Mouse (Mus musculus): ENCODE data around the gene Gcm1. TPM values are rescaled to one million over a fixed set of nuclear protein-coding genes. Genes with fewer than 3 reads are reported as not detected.

The Gcm1 gene
- polyA plus RNA-seq, 1 experiment from 2014 or later, result not detected

DNA sequence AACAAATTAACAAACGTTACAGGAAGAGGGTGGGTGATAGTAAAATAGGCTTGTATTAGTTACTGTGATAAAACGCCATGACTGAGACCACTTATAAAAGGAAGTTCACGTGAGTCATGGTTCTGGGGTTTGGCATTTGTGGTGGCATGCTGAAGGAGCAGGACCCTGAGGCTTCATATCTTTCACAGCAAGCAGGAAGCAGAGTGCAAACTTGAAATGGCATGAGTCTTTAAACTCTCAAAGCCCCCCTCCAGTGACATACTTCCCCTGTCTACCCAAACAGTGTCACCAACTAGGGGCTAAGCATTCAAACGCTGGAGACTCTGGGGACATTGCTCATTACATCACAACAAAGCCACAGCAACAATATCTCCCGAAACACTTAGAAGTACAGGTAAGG lies 49.2 kb downstream of the Gcm1 start:
- no peak overlapping the region for H3K27ac ChIP-seq
- no peak overlapping the region for H3K4me3 ChIP-seq (ENCODE audit: inconsistent target)
- 8% methylated on average over 5 of the region's 5 CpGs for WGBS (ENCODE audit: missing documents)
- peaks cover 33% of the 10 kb centered on the region for H3K36me3 ChIP-seq (ENCODE audit: inconsistent target)
- peaks cover 38% of the 10 kb centered on the region for H3K79me2 ChIP-seq (ENCODE audit: inconsistent target)

DNA sequence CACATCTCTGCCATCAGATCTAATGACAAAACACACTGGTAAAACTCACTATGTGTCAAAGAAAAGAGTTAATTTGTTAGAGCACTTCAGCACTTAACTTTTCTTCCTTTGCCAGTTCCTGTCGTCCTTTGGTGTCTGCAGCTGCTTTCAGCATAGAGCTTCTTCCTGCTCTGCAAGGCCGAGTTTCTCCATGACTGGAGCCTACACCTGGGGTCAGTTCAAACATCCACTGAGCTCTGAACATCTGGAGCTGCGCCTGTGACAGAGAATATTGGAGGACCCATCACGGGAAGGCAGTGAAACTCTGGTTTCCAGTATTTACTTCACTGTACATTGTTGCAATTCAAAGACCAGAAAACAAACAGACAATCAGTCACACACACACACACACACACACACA lies 49.7 kb downstream of the Gcm1 start:
- WGBS (ENCODE audit: missing documents), result 24% methylated on average over 4 of the region's 4 CpGs
- Histone ChIP-seq H3K27ac (no peak overlapping the region), H3K4me3 (ENCODE audit: inconsistent target) (no peak overlapping the region), H3K36me3 (ENCODE audit: inconsistent target) (peaks cover 32% of the 10 kb centered on the region), H3K79me2 (ENCODE audit: inconsistent target) (peaks cover 43% of the 10 kb centered on the region)

DNA sequence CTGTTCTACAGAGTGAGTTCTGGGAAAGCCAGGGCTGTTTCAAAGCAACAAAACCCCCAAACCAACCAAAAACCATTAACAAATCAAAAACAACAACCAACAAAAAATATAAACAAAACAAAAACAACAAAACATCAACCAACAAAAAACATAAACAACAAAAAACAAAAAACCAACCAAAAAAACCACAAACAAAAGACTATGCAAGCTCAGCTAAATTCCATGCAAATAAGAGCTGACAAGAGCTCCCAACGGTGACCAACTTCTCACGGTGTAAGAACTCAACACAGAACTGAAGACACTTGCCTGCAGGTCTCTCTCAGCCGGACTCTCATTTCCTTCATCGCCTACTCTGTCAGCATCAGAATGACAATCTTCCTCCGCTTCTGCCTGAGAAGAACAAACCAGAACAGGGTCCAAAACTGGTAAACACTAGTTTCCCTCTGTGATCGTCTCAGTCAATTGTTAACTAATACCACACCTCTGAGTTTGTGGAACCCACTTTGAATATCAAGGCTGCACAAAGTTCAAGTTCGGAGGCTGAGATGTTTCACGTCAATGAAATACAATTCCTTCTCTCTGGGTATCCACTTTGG lies 52.3 kb downstream of the Gcm1 start:
- Histone ChIP-seq H3K36me3 (ENCODE audit: inconsistent target) (peaks cover 6% of the 10 kb centered on the region), H3K4me3 (ENCODE audit: inconsistent target) (no peak overlapping the region), H3K27ac (no peak overlapping the region), H3K79me2 (ENCODE audit: inconsistent target) (peaks cover 58% of the 10 kb centered on the region)
- 88% methylated on average over 8 of the region's 8 CpGs for WGBS (ENCODE audit: missing documents)

DNA sequence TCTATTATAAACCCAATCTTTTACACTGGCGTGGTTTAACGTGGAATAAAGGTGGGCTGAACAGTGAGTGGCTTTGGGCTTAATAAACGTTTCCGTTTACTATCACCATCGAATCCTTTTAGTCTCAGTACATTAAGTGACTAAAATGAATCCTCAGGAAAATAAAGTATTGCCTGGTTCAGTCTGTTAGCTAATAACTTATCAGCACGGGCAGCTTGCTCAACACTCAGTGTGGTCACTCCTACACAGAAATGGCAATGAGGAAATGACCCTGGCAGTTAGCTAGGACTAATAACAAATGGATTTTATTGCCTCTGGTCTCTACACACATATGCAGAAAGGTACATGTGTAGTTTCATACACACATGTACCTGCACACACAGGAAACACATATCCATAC lies 53.2 kb downstream of the Gcm1 start:
- no peak overlapping the region for H3K27ac ChIP-seq
- peaks cover 58% of the 10 kb centered on the region for H3K79me2 ChIP-seq (ENCODE audit: inconsistent target)
- H3K4me3 ChIP-seq (ENCODE audit: inconsistent target), result no peak overlapping the region
- 29% methylated on average over 6 of the region's 6 CpGs for WGBS (ENCODE audit: missing documents)
- no peaks in the 10 kb centered on the region; the same call in 1 of the 2 replicates for H3K36me3 ChIP-seq (ENCODE audit: inconsistent target)

DNA sequence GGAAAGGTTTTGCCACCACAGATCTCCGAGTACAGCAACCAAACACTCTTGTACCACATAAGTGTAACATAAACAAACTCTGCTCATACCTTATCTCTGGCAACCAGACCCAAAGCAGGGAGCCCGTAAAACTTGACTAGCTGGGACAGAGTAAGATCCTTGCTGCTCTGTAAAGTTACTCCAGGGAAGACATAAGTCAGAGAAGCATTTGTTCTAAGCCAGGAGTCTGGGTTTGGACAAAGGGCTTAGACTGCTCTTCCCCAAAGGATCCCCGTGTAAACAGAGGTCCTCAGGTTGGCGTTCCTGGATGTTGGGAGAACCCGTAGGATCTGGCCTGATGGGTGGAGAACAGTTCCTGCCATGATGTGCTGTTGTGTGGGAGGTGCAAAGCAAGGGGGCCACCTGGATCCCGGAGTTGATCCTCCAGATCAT lies 53.8 kb downstream of the Gcm1 start:
- Histone ChIP-seq H3K36me3 (ENCODE audit: inconsistent target) (no peaks in the 10 kb centered on the region; the same call in 1 of the 2 replicates), H3K27ac (no peak overlapping the region), H3K79me2 (ENCODE audit: inconsistent target) (peaks cover 58% of the 10 kb centered on the region), H3K4me3 (ENCODE audit: inconsistent target) (no peak overlapping the region)
- 66% methylated on average over 6 of the region's 6 CpGs for WGBS (ENCODE audit: missing documents)

DNA sequence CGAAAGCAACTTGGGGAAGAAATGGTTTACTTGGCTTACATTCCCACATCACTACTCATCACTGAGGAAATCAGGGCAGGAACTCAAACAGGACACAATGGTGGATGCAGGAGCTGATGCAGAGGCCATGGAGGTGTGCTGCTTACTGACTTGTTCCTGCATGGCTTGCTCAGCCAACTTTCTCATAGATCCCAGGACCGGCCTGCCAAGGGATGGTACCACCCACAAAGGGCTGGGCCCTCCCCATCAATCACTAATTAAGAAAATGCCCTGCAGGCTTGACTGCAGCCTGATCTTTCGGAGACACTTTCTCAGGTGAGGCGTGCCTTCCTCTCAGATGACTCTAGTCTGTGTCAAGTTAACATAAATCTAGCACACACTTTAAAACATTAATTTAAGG lies 55.1 kb downstream of the Gcm1 start:
- Histone ChIP-seq H3K79me2 (ENCODE audit: inconsistent target) (peaks cover 58% of the 10 kb centered on the region), H3K36me3 (ENCODE audit: inconsistent target) (no peaks in the 10 kb centered on the region), H3K4me3 (ENCODE audit: inconsistent target) (no peak overlapping the region), H3K27ac (no peak overlapping the region)
- WGBS (ENCODE audit: missing documents), result 75% methylated on average over 3 of the region's 4 CpGs

DNA sequence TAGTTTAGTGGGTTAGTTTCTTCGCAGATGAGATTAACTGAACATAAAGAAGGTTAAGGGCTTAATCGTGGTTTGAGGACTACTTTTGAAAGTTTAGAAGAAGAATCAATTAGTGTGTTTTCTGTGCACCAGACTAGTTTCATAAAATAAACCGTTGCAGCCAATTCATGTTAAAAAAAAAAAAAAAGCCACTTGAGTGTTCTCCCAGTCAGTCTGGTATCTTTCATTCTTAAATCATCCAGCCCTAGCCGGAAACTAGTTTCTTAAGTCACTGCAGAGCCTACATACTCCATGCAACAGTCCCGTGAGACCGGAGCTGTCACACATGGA lies 55.8 kb downstream of the Gcm1 start:
- peak overlapping the region; percentile 35; the same call in 1 of the 2 replicates for H3K27ac ChIP-seq
- peak overlapping the region; percentile 81 for H3K4me3 ChIP-seq (ENCODE audit: inconsistent target)
- 6% methylated on average over 6 of the region's 6 CpGs for WGBS (ENCODE audit: missing documents)
- peaks cover 54% of the 10 kb centered on the region for H3K79me2 ChIP-seq (ENCODE audit: inconsistent target)
- no peaks in the 10 kb centered on the region for H3K36me3 ChIP-seq (ENCODE audit: inconsistent target)

DNA sequence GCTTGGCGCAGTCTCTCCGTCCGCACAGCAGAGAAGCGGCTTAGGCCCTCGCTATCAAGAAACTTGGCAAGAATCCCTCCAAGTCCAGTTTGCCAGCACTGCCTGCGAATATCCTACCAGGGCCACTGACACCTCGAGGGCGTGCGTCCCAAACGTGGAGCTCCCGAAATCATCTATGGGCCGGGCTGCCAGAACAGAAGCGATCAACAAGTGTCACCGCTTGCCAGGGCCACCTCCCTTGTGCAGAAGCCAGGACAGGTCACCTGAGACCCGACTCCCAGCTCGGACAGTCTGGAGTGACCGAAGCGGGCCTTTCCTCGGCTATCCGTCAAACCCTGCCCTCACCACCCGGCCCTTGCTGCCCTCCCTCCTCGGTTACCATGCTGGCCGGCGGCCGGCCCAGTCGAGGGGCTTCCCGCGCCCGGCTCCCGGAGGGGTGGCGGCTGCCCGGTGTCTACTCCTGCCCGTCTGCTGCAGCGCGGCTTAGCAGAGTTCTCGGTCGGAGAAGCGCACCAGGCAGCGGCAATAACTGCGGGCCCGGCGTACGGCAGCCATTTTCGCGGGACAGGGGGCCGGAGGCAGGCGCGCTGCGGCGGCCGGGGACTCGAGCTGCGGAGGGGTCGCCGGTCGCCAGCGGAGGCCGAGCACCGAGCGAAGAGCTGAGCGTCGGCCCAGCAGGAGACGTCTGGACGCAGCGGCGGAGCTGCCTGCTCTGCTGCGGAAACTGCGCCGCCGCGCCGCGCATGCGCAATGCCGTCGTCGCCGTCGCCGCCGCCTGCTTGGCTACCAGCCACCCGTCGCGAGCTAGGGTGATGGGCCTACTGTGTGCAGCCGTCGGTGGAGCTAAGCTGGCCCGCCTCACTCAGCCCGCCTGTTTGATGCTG lies 56.4 kb downstream of the Gcm1 start:
- Histone ChIP-seq H3K27ac (peak overlapping the region; percentile 84), H3K4me3 (ENCODE audit: inconsistent target) (peak overlapping the region; percentile 81), H3K79me2 (ENCODE audit: inconsistent target) (peaks cover 48% of the 10 kb centered on the region), H3K36me3 (ENCODE audit: inconsistent target) (no peaks in the 10 kb centered on the region)
- WGBS (ENCODE audit: missing documents), result under 1% methylated on average over 87 of the region's 88 CpGs

DNA sequence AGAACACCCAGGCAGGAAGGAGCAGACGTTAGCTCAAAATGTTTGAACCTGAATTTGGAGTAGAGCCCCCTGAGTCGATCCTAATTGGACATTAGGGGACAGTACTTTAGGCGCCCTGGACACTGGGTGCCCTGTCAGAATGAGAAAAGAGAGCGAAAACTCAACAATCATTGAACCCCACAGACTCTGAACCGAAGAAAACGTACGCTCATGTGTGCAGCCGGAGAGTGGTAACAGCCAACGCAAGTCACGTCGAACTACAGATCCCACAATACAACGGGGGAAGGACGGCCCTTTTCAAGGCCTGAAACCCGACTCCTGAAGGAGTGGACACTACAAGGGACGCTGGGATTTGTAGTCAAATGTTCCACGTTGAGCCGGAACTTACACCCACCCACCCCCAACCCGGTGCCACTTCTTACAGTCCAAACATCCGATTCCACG lies 57.1 kb downstream of the Gcm1 start, which contains the start of the genes Fbxo9 and Ick:
Gene Fbxo9, minus strand, starts transcription at position 270 of the 444 bp plus-strand sequence.
Gene Ick, plus strand, starts transcription at position 397 of the 444 bp plus-strand sequence.
- H3K36me3 ChIP-seq (ENCODE audit: inconsistent target), result no peaks in the 10 kb centered on the region
- under 1% methylated on average over 20 of the region's 20 CpGs for WGBS (ENCODE audit: missing documents)
- peak within 1 kb of the TSS; percentile 84 for H3K27ac ChIP-seq
- H3K4me3 ChIP-seq (ENCODE audit: inconsistent target), result peak within 1 kb of the TSS; percentile 81
- peaks cover 42% of the 10 kb centered on the region for H3K79me2 ChIP-seq (ENCODE audit: inconsistent target)

DNA sequence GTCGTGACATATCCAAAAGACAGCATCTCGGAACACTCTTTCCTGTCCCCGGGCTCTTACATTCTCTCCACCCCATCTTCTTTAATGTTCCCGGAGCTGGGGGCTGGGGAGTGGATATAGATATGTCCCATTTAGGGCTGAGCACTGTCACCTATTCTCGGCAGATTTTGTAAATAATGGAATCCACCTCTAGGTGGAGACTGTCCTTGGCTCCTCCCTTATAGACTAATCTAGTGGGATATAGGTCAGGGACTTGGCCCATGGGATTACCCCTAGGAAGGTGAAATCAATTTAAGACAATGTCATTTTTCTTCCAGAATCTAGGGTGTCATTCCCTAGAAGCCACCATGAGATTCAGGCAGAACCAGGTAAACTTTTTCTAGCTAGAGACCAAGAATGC lies 57.9 kb downstream of the Gcm1 start:
- H3K4me3 ChIP-seq (ENCODE audit: inconsistent target), result peak overlapping the region; percentile 62
- H3K36me3 ChIP-seq (ENCODE audit: inconsistent target), result no peaks in the 10 kb centered on the region
- peaks cover 33% of the 10 kb centered on the region for H3K79me2 ChIP-seq (ENCODE audit: inconsistent target)
- 64% methylated on average over 5 of the region's 5 CpGs for WGBS (ENCODE audit: missing documents)
- H3K27ac ChIP-seq, result no peak overlapping the region

DNA sequence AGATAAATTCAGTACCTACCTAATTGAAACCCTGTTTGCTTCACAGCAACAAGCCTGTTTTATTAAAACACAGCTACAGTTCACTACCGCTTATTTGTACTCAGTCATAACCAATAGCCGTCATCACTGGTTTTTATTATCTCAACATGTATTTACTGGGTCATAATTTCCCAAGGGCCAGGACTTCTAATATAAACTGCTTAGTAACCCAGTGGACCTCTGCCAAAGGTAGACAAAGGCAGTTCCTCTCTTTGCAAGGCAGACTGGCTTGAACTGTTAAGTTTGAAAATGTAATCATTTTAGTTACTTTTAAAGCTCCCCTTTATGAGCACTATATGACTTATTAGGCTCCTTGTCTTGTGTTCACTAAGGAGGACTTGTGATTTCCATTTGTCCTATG lies 59.7 kb downstream of the Gcm1 start:
- H3K79me2 ChIP-seq (ENCODE audit: inconsistent target), result peaks cover 15% of the 10 kb centered on the region
- WGBS (ENCODE audit: missing documents), result 50% methylated on average over 2 of the region's 2 CpGs
- no peaks in the 10 kb centered on the region for H3K36me3 ChIP-seq (ENCODE audit: inconsistent target)
- no peak overlapping the region for H3K27ac ChIP-seq
- no peak overlapping the region for H3K4me3 ChIP-seq (ENCODE audit: inconsistent target)

DNA sequence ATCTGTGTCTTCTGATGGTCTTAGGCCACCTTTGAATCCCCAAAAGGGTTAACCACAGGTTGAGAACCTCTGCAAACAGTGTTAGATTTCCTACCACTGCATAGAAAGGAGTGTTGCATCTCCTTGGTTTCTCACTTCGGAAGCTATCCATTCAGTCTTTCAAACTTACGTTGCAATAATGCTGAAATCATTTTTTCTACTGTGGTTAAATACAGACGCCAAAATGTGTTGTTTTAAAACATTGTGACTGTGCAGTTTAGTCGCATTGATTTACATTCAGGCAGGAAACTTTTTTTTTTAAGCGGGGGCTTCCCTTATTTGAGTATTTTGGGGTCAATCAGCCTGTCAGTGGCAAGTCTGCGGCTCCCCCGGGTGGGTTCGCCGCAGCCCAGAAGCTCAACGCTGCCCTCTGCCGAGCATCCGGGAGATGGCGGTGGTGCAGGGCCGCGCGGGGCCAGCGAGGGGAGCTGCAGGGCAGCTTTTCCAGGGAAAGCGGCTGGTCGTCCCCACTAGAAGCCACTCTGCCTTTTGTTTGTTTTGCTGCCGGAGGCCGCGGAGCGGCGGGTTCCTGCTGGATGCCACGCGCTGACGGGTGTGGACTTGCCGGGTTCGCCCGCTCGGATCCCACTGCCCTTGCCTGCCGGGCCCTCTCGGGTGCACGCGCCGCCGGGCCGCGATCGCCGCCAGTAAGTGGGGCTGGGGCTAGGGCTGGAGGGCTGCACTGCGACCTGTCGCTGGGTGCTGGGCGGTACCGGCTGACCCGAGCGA lies 61.2 kb downstream of the Gcm1 start:
- H3K79me2 ChIP-seq (ENCODE audit: inconsistent target), result peaks cover under 1% of the 10 kb centered on the region; the same call in 1 of the 2 replicates
- H3K36me3 ChIP-seq (ENCODE audit: inconsistent target), result no peaks in the 10 kb centered on the region
- 2% methylated on average over 40 of the region's 47 CpGs for WGBS (ENCODE audit: missing documents)
- no peak overlapping the region for H3K27ac ChIP-seq
- peak overlapping the region; percentile 50 for H3K4me3 ChIP-seq (ENCODE audit: inconsistent target)

DNA sequence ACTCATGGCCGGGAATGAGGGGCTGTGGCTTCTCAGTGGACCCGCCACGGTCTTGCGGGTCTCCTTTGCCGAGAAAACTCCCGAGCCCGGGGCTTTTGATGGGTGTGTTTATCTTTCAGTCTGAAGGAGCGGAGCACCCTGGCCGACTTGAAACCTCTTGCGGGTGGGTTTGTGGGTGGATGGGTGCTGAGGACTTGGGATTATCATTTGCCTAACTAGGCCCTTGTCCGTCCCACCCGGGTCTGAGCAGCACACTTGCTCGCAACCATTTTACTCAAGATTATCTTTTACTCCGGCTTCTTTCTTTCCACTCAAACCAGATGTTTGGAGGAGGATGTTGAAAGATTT lies 61.8 kb downstream of the Gcm1 start:
- Histone ChIP-seq H3K79me2 (ENCODE audit: inconsistent target) (no peaks in the 10 kb centered on the region), H3K4me3 (ENCODE audit: inconsistent target) (peak overlapping the region; percentile 50), H3K36me3 (ENCODE audit: inconsistent target) (no peaks in the 10 kb centered on the region), H3K27ac (no peak overlapping the region)
- WGBS (ENCODE audit: missing documents), result 3% methylated on average over 14 of the region's 14 CpGs
